Mouse (Mus musculus) brain, embryonic 14.5 days (tissue): Measurements from ENCODE around the gene Stxbp6. TPM values are rescaled to one million over a fixed set of nuclear protein-coding genes. Genes with fewer than 3 reads are reported as not detected.

ENCODE experiments used
- DNase-seq: peaks from one replicate; pipeline ENCODE4 v3.0.0-alpha.2; 2011; ENCODE audit warnings: low read depth
- CTCF ChIP-seq: fragments of 200-500 bp; IDR thresholded peaks from 2 replicates; pipeline ENCODE4 v1.5.1; 2012; ENCODE audit warnings: inconsistent platforms, mild to moderate bottlenecking, moderate library complexity, borderline replicate concordance; ENCODE audit not compliant: insufficient read depth, insufficient read length; ENCODE audit errors: extremely low read depth
- POLR2A ChIP-seq: fragments of 200-500 bp; IDR thresholded peaks from 2 replicates; pipeline ENCODE4 v1.6.1; 2012; ENCODE audit warnings: mild to moderate bottlenecking, inconsistent platforms, borderline replicate concordance; ENCODE audit not compliant: poor library complexity, insufficient read depth, insufficient read length, severe bottlenecking; ENCODE audit errors: extremely low read depth
- polyA plus RNA-seq: library from polyadenylated mRNA; depleted of rRNA; stranded (reverse); fragments of >200 nt; gene quantifications from 2 replicates; pipeline ENCODE4 v1.2.3, GENCODE M21; 2012

Gene Stxbp6
- polyA plus RNA-seq, 1 experiment, result 11.0 TPM

GRCm38 (mm10) chr12:44975266-44975665 lies 99.2 kb downstream of the Stxbp6 start:
- no peak for DNase-seq
- TF ChIP-seq POLR2A (no peak), CTCF (no peak)

GRCm38 (mm10) chr12:44971477-44971876 lies 103.0 kb downstream of the Stxbp6 start:
- TF ChIP-seq CTCF (no peak), POLR2A (no peak)
- DNase-seq, result no peak

- TF ChIP-seq POLR2A (no peak), CTCF (no peak)
- DNase-seq, result no peak
Measured at GRCm38 (mm10) chr12:44967448-44967847, 107.1 kb downstream of the Stxbp6 start.

GRCm38 (mm10) chr12:44957474-44957873 lies 117.0 kb downstream of the Stxbp6 start:
- TF ChIP-seq CTCF (no peak), POLR2A (no peak)

GRCm38 (mm10) chr12:44953121-44953520 lies 121.4 kb downstream of the Stxbp6 start:
- TF ChIP-seq POLR2A, result no peak
- no peak for TF ChIP-seq CTCF
- DNase-seq, result no peak

More at GRCm38 (mm10) chr12:44957474-44957873, 117.0 kb downstream of the Stxbp6 start:
- DNase-seq, result no peak

- no peak for TF ChIP-seq POLR2A
- TF ChIP-seq CTCF, result no peak
- DNase-seq, result no peak
Measured at GRCm38 (mm10) chr12:44952072-44952471, 122.4 kb downstream of the Stxbp6 start.

- no peak for DNase-seq
- no peak for TF ChIP-seq POLR2A
- TF ChIP-seq CTCF, result no peak
Measured at GRCm38 (mm10) chr12:44950559-44950958, 124.0 kb downstream of the Stxbp6 start.

- TF ChIP-seq POLR2A (no peak), CTCF (no peak)
- no peak for DNase-seq
Measured at GRCm38 (mm10) chr12:44947823-44948222, 126.7 kb downstream of the Stxbp6 start.

GRCm38 (mm10) chr12:44940325-44940724 lies 134.2 kb downstream of the Stxbp6 start:
- DNase-seq, result no peak
- no peak for TF ChIP-seq POLR2A
- TF ChIP-seq CTCF, result no peak

GRCm38 (mm10) chr12:44939106-44939505 lies 135.4 kb downstream of the Stxbp6 start:
- no peak for DNase-seq
- TF ChIP-seq CTCF (no peak), POLR2A (no peak)

- no peak for TF ChIP-seq CTCF
- no peak for TF ChIP-seq POLR2A
- DNase-seq, result no peak
Measured at GRCm38 (mm10) chr12:44932954-44933353, 141.6 kb downstream of the Stxbp6 start.

GRCm38 (mm10) chr12:44931716-44932115 lies 142.8 kb downstream of the Stxbp6 start:
- no peak for TF ChIP-seq CTCF
- no peak for TF ChIP-seq POLR2A

More at GRCm38 (mm10) chr12:44931716-44932115, 142.8 kb downstream of the Stxbp6 start:
- DNase-seq, result no peak
